Mouse (Mus musculus) retina, adult 2 months (tissue): ENCODE results near the gene Gm3015.
"Not testable (repeated sequence)": the region's sequence is repeated elsewhere in the genome, so short reads cannot be mapped to it uniquely, and the experiment has no call there.

Experiments used
- DNase-seq: peaks from one replicate; pipeline ENCODE4 v3.0.0-alpha.2; 2012; ENCODE audit warnings: low read depth, low spot score

Gm3015 gene

GRCm38 (mm10) chr14:42768721-42769120 is at the start of gene Gm3015:
Gene Gm3015, minus strand, starts transcription at chr14:42768821.
- not testable (repeated sequence) for DNase-seq

GRCm38 (mm10) chr14:42797887-42798286 is 29.3 kb upstream of the Gm3015 start, which contains the start of gene Gm10377:
Gene Gm10377, minus strand, starts transcription at chr14:42797987.
- DNase-seq: not testable (repeated sequence)
